Mouse (Mus musculus): Measurements from ENCODE around the gene Gm49339.

- TF ChIP-seq EP300 (IDR thresholded peaks at IDR 0.05; ENCODE audit: low read depth): no peak
- no peak for TF ChIP-seq CTCF (IDR thresholded peaks at IDR 0.05; ENCODE audit: low read depth)
Measured at GRCm38 (mm10) chr10:51526090-51526489, 45.7 kb downstream of the Gm49339 start.
